Mouse (Mus musculus) bone marrow macrophage, adult 2 months (primary cell): ENCODE measurements around the gene Hist1h2bl.

Experiments used
- CTCF ChIP-seq: IDR thresholded peaks from 2 replicates; pipeline ENCODE4 v1.5.1; 2012; ENCODE audit warnings: low read depth, mild to moderate bottlenecking, low read length, moderate library complexity
- POLR2A ChIP-seq: IDR thresholded peaks from 2 replicates; pipeline ENCODE4 v1.6.1; 2012; ENCODE audit warnings: mild to moderate bottlenecking, low read depth, low read length, borderline replicate concordance

- no peak for TF ChIP-seq CTCF
- TF ChIP-seq POLR2A, result no peak
Observed at GRCm38 (mm10) chr13:21711698-21712097, 4.2 kb downstream of the Hist1h2bl start.
